Mouse (Mus musculus) kidney, adult 11 months (tissue): Measurements from ENCODE around the gene Gpr107.
A peak's percentile ranks its signal among the peaks of the same experiment; 100 is the strongest.

ENCODE experiments used
- DNase-seq: peaks from one replicate; pipeline ENCODE4 v3.0.0; 2022

Gpr107 gene

GRCm38 (mm10) chr2:31202357-31202756, 50.2 kb downstream of the Gpr107 start:
- no peak for DNase-seq

- no peak for DNase-seq
Observed at GRCm38 (mm10) chr2:31202956-31203355, 50.8 kb downstream of the Gpr107 start.

GRCm38 (mm10) chr2:31204677-31205076, 52.6 kb downstream of the Gpr107 start:
- no peak for DNase-seq

GRCm38 (mm10) chr2:31206211-31206610, 54.1 kb downstream of the Gpr107 start:
- DNase-seq = no peak

GRCm38 (mm10) chr2:31206882-31207281, 54.8 kb downstream of the Gpr107 start:
- no peak for DNase-seq

GRCm38 (mm10) chr2:31208544-31209142, 56.5 kb downstream of the Gpr107 start:
- DNase-seq = no peak

GRCm38 (mm10) chr2:31209525-31209924, 57.4 kb downstream of the Gpr107 start:
- no peak for DNase-seq

- DNase-seq = no peak
Observed at GRCm38 (mm10) chr2:31210144-31210847, 58.2 kb downstream of the Gpr107 start.

GRCm38 (mm10) chr2:31211204-31211603, 59.1 kb downstream of the Gpr107 start:
- DNase-seq = no peak

- no peak for DNase-seq
Observed at GRCm38 (mm10) chr2:31214211-31214796, 62.2 kb downstream of the Gpr107 start.

GRCm38 (mm10) chr2:31218611-31219010, 66.5 kb downstream of the Gpr107 start:
- no peak for DNase-seq

GRCm38 (mm10) chr2:31219470-31219869, 67.4 kb downstream of the Gpr107 start:
- DNase-seq = no peak

- DNase-seq = no peak
Observed at GRCm38 (mm10) chr2:31220844-31221243, 68.7 kb downstream of the Gpr107 start.

- no peak for DNase-seq
Observed at GRCm38 (mm10) chr2:31221582-31221981, 69.5 kb downstream of the Gpr107 start.

- no peak for DNase-seq
Observed at GRCm38 (mm10) chr2:31228768-31229311, 76.7 kb downstream of the Gpr107 start.

GRCm38 (mm10) chr2:31239203-31239696, 87.1 kb downstream of the Gpr107 start:
- no peak for DNase-seq

- DNase-seq = no peak
Observed at GRCm38 (mm10) chr2:31239833-31240232, 87.7 kb downstream of the Gpr107 start.

GRCm38 (mm10) chr2:31241639-31242038, 89.5 kb downstream of the Gpr107 start:
- DNase-seq = no peak

- no peak for DNase-seq
Observed at GRCm38 (mm10) chr2:31244216-31244615, 92.1 kb downstream of the Gpr107 start.

GRCm38 (mm10) chr2:31245051-31245450, 92.9 kb downstream of the Gpr107 start:
- DNase-seq = no peak

- DNase-seq = peak; percentile 50
Observed at GRCm38 (mm10) chr2:31245491-31246141, 93.5 kb downstream of the Gpr107 start, which contains the start of gene Ncs1. Gene Ncs1, plus strand, starts transcription at chr2:31245823.

GRCm38 (mm10) chr2:31246251-31246971, 94.3 kb downstream of the Gpr107 start:
- no peak for DNase-seq
